Mouse (Mus musculus) kidney, adult 8-10 months (tissue): ENCODE data around the gene Sytl1.

Experiments
- DNase-seq, 2 experiments: peaks; one replicate each; pipeline ENCODE4 v3.0.0; 2022

Gene Sytl1

GRCm38 (mm10) chr4:133262882-133263281, at the start of gene Sytl1:
Gene Sytl1 (minus strand): TSS chr4:133263113.
- no peak for DNase-seq

GRCm38 (mm10) chr4:133309948-133310347, 47.0 kb upstream of the Sytl1 start:
- DNase-seq, result peak; percentile 68 to 85

DNA sequence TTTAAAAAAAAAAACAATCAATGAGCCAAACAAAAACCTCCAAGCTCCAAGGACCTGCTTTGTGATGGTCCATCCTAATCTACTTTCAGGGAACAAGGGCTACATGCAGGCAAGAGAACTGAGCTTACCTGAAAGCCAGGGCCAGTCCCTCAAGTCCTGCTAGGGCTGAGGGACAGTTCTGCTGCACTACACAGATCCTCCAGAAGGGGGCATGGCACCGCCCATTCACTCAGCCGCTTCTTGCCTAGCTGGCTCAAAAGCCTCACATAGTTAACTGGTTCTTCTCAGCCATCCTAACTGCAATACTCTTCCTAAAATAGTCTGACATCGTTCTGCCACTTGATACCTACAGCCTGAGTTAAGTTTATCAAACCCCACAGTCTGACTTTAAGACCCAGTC, 44.4 kb upstream of the Sytl1 start:
- DNase-seq, result peak; percentile 29 to 75

- no peak for DNase-seq
These were observed 42.9 kb upstream of the Sytl1 start for GRCm38 (mm10) chr4:133305825-133306224.

DNA sequence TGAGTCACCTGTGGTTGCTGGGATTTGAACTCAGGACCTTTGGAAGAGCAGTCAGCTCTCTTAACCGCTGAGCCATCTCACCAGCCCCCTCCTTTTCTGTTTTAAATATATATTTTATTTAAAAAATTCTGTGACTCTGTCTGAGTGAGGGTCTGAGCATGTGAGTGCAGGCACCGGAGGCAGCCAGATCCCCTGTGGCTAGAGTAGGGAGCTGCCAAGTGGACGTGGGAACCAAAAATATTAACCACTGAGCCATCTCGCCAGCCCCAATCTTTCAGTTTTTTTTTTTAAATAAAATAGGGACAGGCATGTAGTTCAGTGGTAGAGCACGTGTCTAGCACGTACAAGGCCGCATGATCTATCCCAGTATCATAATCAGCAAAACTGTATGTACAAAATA, 41.9 kb upstream of the Sytl1 start:
- no peak for DNase-seq

- no peak for DNase-seq
These were observed 39.8 kb upstream of the Sytl1 start for GRCm38 (mm10) chr4:133302668-133303067.

DNA sequence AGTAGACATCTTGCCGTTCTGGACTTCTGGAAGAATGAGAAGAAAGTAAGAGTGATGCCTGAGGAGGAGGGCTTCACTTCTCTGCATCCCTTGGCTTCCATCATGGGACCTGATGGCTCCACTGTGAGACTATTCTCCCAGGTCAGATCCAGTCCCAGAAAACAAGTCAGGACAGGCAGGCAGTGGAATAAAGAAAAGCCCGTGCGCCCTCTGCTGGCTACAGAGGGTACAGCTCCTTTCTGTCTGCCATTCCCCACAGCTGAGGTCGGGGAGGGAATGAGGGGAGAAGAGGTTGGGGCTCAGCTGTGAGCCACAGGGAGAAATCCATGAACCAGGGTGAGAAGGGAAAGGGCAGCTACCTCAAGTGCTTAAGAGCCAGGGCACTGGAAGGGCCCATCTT, 38.9 kb upstream of the Sytl1 start:
- peak; percentile 44 to 72 for DNase-seq

DNA sequence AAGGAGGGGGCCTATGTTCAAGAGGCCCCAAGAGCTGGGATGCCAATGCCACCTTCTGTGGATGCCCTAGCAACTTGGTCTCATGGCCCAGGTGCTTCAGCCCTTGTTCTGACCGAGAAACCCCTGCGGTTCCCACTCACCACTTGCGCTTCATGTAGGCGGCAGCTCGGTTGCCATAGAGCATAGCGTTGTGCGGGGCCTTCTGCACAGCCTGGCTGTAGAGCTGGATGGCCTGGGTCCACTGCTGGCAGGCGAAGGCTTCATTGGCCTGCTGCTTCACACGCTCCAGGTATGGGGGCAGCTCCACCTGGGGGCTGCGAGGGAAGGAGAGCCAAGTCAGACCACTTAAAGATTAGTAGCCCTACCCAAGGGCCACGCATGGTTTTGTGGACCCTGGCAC, 37.5 kb upstream of the Sytl1 start:
- DNase-seq, result no peak

GRCm38 (mm10) chr4:133299701-133300100, 36.8 kb upstream of the Sytl1 start:
- no peak for DNase-seq

DNA sequence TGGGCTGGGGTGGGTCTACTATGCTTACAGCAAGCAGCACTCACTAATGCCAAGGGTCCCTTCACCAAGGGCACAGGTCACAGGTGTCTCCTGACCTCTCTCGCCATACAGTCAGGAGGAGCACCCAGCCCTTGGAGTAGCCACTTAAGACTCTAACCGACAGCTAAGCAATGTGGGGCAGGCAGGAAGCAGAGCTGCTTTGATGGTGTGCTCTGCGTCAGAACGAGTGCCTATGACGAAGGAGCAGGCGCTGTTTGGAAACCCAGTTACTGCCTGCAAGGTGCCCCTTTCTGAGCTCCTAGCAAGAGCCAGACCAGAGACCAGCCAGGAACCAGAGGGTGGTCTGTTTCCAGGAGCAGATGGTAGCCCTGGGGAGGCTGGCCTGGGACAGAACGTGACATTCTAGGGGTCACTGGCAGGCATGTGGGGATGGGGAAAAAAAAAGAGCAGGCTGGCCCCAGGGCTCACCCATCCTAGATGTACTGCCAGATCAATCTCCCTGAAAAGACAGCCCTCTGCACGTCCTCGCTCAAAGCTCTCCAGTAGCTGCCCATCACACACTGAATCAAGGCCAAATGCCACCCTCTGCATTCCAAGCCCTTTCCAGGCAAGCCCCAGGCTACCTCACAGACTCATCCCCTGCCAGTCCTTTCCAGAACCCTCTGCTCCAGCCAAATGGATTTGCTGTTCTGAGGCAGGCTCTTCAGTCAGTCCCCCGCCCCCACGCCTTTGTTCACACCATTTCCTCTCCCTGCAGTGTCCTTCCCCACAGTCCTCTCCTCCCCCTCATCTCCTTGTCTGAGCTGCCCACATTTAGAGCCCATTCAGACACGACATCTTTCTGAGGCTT, 35.8 kb upstream of the Sytl1 start:
- DNase-seq, result no peak

- DNase-seq, result peak; percentile 64 to 79
These were observed 34.9 kb upstream of the Sytl1 start for GRCm38 (mm10) chr4:133297801-133298238.

- DNase-seq, result no peak
These were observed 34.4 kb upstream of the Sytl1 start for GRCm38 (mm10) chr4:133297360-133297759.

- DNase-seq, result no peak
These were observed 31.2 kb upstream of the Sytl1 start for GRCm38 (mm10) chr4:133294084-133294483.

DNA sequence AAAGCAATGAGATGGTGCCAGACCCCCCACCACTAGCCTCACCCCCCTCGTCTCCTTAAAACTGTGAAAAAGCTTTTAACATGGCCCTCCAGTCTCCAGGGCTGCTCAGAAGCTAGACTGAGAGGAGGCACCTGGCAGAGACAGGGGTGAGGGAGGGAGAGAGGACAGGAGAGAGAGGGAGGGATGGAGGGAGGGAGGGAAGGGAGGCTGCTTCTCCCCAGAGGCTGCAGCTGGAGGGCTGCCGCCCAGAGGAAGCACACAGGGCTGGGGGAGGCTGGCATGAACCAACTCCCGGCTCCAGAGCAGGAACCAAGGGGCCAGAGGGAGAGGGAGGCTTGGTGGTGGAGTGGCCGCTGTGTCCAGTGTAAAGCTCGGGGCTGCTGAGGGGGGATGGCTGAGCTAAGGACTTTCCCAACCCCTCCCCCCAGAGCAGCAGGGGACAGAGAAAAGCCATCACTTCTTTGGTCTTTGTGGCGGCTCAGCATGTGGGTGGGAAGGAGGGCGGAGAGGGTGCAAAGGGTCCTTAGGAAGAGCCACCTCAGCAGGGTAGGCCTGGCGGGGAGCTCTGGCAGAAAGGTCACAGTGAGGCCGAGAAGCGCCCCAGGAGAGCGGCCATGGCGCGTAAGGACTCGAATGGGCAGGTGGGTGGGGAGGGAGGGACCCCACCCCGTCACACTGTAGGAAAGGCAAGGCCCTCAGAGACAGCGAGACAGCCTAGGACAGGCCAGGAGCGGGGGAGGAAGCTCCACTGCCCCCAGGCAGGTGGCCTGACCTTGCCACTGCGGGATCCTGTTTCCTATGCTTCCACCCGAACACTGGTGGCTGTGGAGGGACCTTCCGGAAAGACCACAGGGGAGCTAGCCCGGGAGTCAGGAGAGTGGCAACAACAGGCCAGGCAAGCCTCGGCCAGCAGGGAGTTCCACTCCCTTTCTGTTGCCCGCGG, 30.3 kb upstream of the Sytl1 start:
- DNase-seq, result no peak

GRCm38 (mm10) chr4:133292405-133292804, 29.5 kb upstream of the Sytl1 start:
- no peak for DNase-seq

DNA sequence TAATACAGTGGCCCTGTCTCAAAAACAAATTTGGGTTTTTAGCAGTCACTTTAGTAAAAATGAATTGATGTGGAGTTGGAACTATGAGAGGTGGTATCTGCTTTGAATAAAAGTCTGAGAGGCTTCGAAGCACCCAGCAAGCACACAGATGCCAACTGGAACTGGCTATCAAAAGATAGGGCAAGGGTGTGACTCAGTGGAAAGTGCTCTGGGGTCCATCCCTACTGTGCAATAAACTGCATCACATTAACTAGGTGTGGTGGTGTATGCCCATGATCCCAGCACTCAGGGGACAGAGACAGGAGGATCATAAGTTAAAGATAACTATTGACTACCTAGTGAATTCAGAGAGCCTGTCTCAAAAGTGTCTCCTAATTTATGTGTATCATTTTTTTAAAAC, 28.3 kb upstream of the Sytl1 start:
- DNase-seq, result no peak

GRCm38 (mm10) chr4:133286476-133287077, 23.7 kb upstream of the Sytl1 start:
- DNase-seq, result no peak

DNA sequence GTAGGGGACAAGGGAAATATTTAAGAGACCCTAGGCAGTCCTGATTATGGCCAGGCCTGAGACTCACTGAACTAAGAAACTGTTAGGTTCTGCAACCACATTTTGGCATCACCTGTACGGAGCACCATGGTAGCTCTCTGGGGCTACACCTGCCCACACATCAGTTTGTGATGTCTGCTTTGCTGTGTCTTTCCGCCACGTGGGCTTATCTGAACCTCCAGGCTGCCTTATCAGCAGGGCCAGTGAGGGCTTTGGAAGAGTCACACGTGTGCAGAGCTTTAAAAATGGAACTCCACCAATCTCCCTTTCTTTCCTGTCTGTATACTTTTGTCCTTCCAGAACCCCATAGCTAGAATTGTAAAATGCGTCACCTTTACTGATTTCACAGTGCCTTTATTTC, 23.0 kb upstream of the Sytl1 start:
- no peak for DNase-seq

GRCm38 (mm10) chr4:133285299-133285698, 22.4 kb upstream of the Sytl1 start:
- no peak for DNase-seq

DNA sequence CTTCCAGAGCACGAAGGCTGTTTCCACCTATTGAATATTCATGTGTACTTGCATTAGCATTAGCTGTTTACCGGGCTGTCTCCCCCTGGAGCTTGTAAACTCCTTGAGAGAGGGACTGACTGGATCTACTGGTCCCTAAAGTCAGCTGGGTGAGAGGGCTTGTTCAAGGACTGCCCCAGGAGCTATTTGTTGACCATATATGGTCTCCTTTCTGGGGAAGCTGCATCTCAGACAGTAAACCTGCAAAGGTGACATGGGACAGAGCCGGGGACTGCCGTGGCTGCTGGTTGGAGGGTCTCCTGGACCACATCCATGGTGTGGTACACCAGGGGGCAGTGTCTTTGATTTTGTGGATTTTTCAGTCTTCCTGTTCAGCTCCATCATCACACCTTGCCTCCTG, 19.7 kb upstream of the Sytl1 start:
- no peak for DNase-seq

GRCm38 (mm10) chr4:133281951-133282481, 19.1 kb upstream of the Sytl1 start:
- DNase-seq, result no peak

DNA sequence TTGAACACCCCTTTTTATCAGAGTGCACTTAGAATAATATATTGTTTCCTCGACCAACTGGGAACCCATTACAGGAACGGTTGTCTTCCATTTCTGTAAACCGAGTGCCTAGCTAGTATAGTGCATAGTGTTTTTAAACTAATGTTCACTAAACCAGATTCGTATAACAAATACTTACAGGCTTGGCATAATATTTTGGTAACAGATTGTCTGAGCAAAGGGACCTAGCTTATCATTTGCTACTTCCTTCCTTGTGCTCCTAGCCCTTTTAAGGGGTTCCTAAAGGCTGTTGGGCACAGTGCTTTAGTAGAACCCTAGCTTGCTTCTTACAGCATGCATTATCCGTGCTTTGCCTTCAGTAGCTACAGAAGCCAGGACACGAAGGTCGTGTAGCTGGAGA, 18.6 kb upstream of the Sytl1 start:
- no peak for DNase-seq

- DNase-seq, result no peak
These were observed 15.6 kb upstream of the Sytl1 start for GRCm38 (mm10) chr4:133278482-133278881.
